Mouse (Mus musculus) megakaryocyte, embryonic 14.5 days (primary cell): ENCODE results near the gene Phf21a.

Experiments
- FLI1 ChIP-seq: IDR thresholded peaks from 2 replicates; pipeline ENCODE4 v1.6.1; 2012; ENCODE audit warnings: low read length, inconsistent platforms, mixed read lengths
- GATA1 ChIP-seq: IDR thresholded peaks from 3 replicates; pipeline ENCODE4 v1.6.1; 2012; ENCODE audit warnings: mixed read lengths, low read length, inconsistent platforms, borderline replicate concordance

DNA sequence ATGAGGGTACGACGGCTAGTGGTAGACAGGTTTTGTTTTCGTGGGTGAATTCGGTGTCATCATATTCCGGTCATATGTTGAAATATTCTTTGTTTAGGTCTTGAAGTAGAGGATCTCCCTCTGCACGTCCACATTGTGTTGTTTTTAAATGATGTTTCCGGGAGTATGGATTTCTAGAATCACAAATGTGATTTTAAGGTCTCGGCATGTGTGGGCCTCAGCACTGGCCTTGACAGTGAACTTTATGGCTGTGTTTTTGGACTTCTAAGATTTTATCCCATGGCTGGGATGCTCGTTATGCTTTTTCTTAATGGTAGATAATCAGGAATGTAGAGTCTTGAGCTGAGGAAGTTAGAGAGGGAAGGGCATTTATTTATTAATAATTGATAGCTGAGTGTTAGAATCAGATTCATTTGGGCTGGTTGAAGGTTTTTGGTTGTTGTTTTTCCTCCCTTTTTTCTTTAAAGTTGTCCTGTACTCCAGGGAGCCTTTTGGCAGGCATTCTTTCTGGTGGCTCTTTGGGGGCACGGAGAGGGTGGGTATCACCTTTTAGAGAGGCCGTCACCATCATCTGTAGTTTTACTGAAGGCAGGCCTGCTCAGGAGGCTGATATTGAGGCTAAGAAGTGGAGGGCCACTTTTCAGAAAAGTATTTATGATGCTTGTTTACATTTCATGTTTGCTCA is 93.0 kb downstream of the Phf21a start:
- TF ChIP-seq GATA1: no peak
- no peak for TF ChIP-seq FLI1
